In genomic region chr13:35995696-35996426, GRCm38 (mm10) we compare ENCODE assay signal across 18 mouse cellular contexts. TPM values are rescaled to one million over a fixed set of nuclear protein-coding genes. Genes with fewer than 3 reads are reported as not detected.
DNase-seq lines count a peak whose midpoint lies in the region; ATAC-seq and TF ChIP-seq lines count a peak whose summit lies in the region.
"Had no signal": no experiment of that assay in that cellular context is flagged by ENCODE, and none has a peak within 500 bp of the region (broad histone marks: within the 10 kb centered on the region; RNA-seq: fewer than 3 reads in every experiment).

No protein-coding gene starts in this region.

- no peak; the same call in 1 of the 2 replicates for ATAC-seq in heart, embryonic 11.5 days (replicated peaks; ENCODE audit: insufficient number of reproducible peaks, low FRiP score, low TSS enrichment)
- peak; percentile 72 for ATAC-seq in liver, embryonic 12.5 days
- ATAC-seq in intestine, postnatal 0 days = no peak

- no peak overlapping the region for H3K9ac ChIP-seq in heart, embryonic 11.5 days (ENCODE audit: low read depth, low read length)
- H3K9ac ChIP-seq in liver, adult 2 months (ENCODE audit: low read depth, low read length) = no peak overlapping the region
- no peak overlapping the region for H3K9ac ChIP-seq in liver, embryonic 12.5 days
- H3K9ac ChIP-seq in intestine, postnatal 0 days (ENCODE audit: low read depth, low read length) = no peak overlapping the region
- H3K9ac ChIP-seq: embryonic facial prominence, embryonic 12.5 days; hindbrain, embryonic 15.5 days; neural tube, embryonic 15.5 days; stomach, embryonic 15.5 days had no signal

- no peaks in the 10 kb centered on the region; the same call in 1 of the 2 replicates for H3K79me2 ChIP-seq in liver, adult 2 months (ENCODE audit: control insufficient read depth, insufficient read depth, low read length)

- TF ChIP-seq POLR2A in liver, adult 2 months (IDR thresholded peaks at IDR 0.05; ENCODE audit: extremely low read depth, insufficient read depth, low read length) = no peak

- H3K27me3 ChIP-seq in heart, embryonic 11.5 days (ENCODE audit: control insufficient read depth, insufficient read depth, low read length) = no peaks in the 10 kb centered on the region
- H3K27me3 ChIP-seq in liver, adult 2 months (ENCODE audit: control insufficient read depth, insufficient read depth, low read length) = no peaks in the 10 kb centered on the region
- H3K27me3 ChIP-seq in liver, embryonic 12.5 days (replicated peaks) = no peaks in the 10 kb centered on the region
- H3K27me3 ChIP-seq in intestine, postnatal 0 days (replicated peaks; ENCODE audit: control insufficient read depth, insufficient read depth, low read length) = no peaks in the 10 kb centered on the region
- H3K27me3 ChIP-seq: embryonic facial prominence, embryonic 12.5 days; hindbrain, embryonic 15.5 days; neural tube, embryonic 15.5 days; stomach, embryonic 15.5 days had no signal

- no peaks in the 10 kb centered on the region for H3K36me3 ChIP-seq in heart, embryonic 11.5 days (ENCODE audit: control insufficient read depth, insufficient read depth, low read length)
- H3K36me3 ChIP-seq in liver, adult 2 months (ENCODE audit: control insufficient read depth, insufficient read depth, low read length) = no peaks in the 10 kb centered on the region
- H3K36me3 ChIP-seq in liver, embryonic 12.5 days = no peaks in the 10 kb centered on the region
- H3K36me3 ChIP-seq in intestine, postnatal 0 days (ENCODE audit: control insufficient read depth, insufficient read depth) = no peaks in the 10 kb centered on the region
- H3K36me3 ChIP-seq: embryonic facial prominence, embryonic 12.5 days; hindbrain, embryonic 15.5 days; neural tube, embryonic 15.5 days; stomach, embryonic 15.5 days had no signal

- no peak overlapping the region for H3K4me2 ChIP-seq in heart, embryonic 11.5 days
- 0 out of 2 replicates have a peak overlapping the region, but pooled peaks have one; percentile 3 for H3K4me2 ChIP-seq in liver, embryonic 12.5 days
- H3K4me2 ChIP-seq in intestine, postnatal 0 days (replicated peaks; ENCODE audit: low read depth) = no peak overlapping the region
- H3K4me2 ChIP-seq: embryonic facial prominence, embryonic 12.5 days; hindbrain, embryonic 15.5 days; neural tube, embryonic 15.5 days; stomach, embryonic 15.5 days had no signal

- 53% methylated on average over 2 of the region's 2 CpGs for WGBS in heart, embryonic 11.5 days (ENCODE audit: insufficient replicate concordance)
- WGBS in liver, adult 2 months = 89% methylated on average over 2 of the region's 2 CpGs
- 78% methylated on average over 2 of the region's 2 CpGs for WGBS in liver, embryonic 12.5 days (ENCODE audit: insufficient replicate concordance)
- WGBS in intestine, postnatal 0 days = 75% methylated on average over 2 of the region's 2 CpGs

- no peak overlapping the region for H3K4me3 ChIP-seq in heart, embryonic 11.5 days (ENCODE audit: low read depth, low read length)
- no peak overlapping the region for H3K4me3 ChIP-seq in liver, adult 2 months (ENCODE audit: insufficient read depth, low read depth, low read length)
- no peak overlapping the region for H3K4me3 ChIP-seq in liver, embryonic 12.5 days
- H3K4me3 ChIP-seq in intestine, postnatal 0 days (ENCODE audit: low read depth, low read length) = no peak overlapping the region
- H3K4me3 ChIP-seq: embryonic facial prominence, embryonic 12.5 days; hindbrain, embryonic 15.5 days; neural tube, embryonic 15.5 days; stomach, embryonic 15.5 days had no signal

- H3K9me3 ChIP-seq in heart, embryonic 11.5 days (replicated peaks; ENCODE audit: control insufficient read depth, low read length) = no peaks in the 10 kb centered on the region
- no peaks in the 10 kb centered on the region for H3K9me3 ChIP-seq in liver, embryonic 12.5 days (replicated peaks)
- no peaks in the 10 kb centered on the region for H3K9me3 ChIP-seq in intestine, postnatal 0 days (ENCODE audit: control insufficient read depth)
- H3K9me3 ChIP-seq: embryonic facial prominence, embryonic 12.5 days; G1E; hindbrain, embryonic 15.5 days; neural tube, embryonic 15.5 days; stomach, embryonic 15.5 days had no signal

- DNase-seq in heart, postnatal 14 days = no peak
- no peak for DNase-seq in liver, adult 2 months (ENCODE audit: extremely low read depth, low read depth, low spot score)
- DNase-seq in liver = no peak
- DNase-seq in adrenal gland, postnatal 36 days = peak; percentile 35 to 41
- DNase-seq: cerebellum, adult 11 months; cerebellum, postnatal 36 days; kidney, adult 18-20 months; kidney, postnatal 14 days; lung, adult 18-20 months had no signal

- peak overlapping the region; percentile 78 for H3K27ac ChIP-seq in heart, embryonic 11.5 days (ENCODE audit: low read depth, low read length)
- H3K27ac ChIP-seq in liver, adult 2 months (replicated peaks; ENCODE audit: insufficient read depth, low read depth, low read length) = peak overlapping the region; percentile 33; the same call in 1 of the 2 replicates
- H3K27ac ChIP-seq in liver, embryonic 12.5 days = no peak overlapping the region
- no peak overlapping the region for H3K27ac ChIP-seq in intestine, postnatal 0 days (ENCODE audit: low read depth, low read length)
- H3K27ac ChIP-seq: embryonic facial prominence, embryonic 12.5 days; hindbrain, embryonic 15.5 days; neural tube, embryonic 15.5 days; stomach, embryonic 15.5 days had no signal

- TF ChIP-seq CTCF in liver, adult 2 months (IDR thresholded peaks at IDR 0.05; ENCODE audit: low read depth, low read length) = no peak
- no peak for TF ChIP-seq CTCF in intestine, postnatal 0 days (IDR thresholded peaks at IDR 0.05; ENCODE audit: low read depth)

- intact Hi-C loops in heart, postnatal 14 days (cut with DNase I) = no loop called here

- H3K4me1 ChIP-seq in heart, embryonic 11.5 days (ENCODE audit: control insufficient read depth, insufficient read depth, low read length) = peaks cover 33% of the 10 kb centered on the region
- H3K4me1 ChIP-seq in liver, adult 2 months (ENCODE audit: control insufficient read depth, insufficient read depth, low read length) = peaks cover 9% of the 10 kb centered on the region
- H3K4me1 ChIP-seq in liver, embryonic 12.5 days = peaks cover 25% of the 10 kb centered on the region
- H3K4me1 ChIP-seq in intestine, postnatal 0 days (replicated peaks; ENCODE audit: control insufficient read depth, insufficient read depth, low read length) = no peaks in the 10 kb centered on the region
- H3K4me1 ChIP-seq: embryonic facial prominence, embryonic 12.5 days; hindbrain, embryonic 15.5 days had no signal

RNA-seq across cellular contexts. Expression of gene Ppp1r3g, which starts 37.2 kb away (rescaled TPM):
- polyA plus RNA-seq in heart, embryonic 11.5 days (2014; fragmentation: Nextera tagmentation; extraction: Ambion mirVana) = 4.4 and 4.7 TPM in 2 replicates
- under 1 TPM; 0.37 to 0.38 TPM for total RNA-seq in heart, postnatal 14 days (2021)
- total RNA-seq in liver, adult 2 months (2014; rRNA removed) = 4.7 and 7.6 TPM in 2 replicates
- polyA plus RNA-seq in liver, adult 2 months (2012; rRNA removed) = 0.22 TPM in 1 of 2 replicates, not detected in the other
- 1 to 10 TPM in 1 of 2 experiments, under 1 TPM in 1; 0.79 to 3.7 TPM for total RNA-seq in adrenal gland, postnatal 36 days (2021)
- 0.30 and 0.37 TPM in 2 replicates for polyA plus RNA-seq in liver, embryonic 12.5 days (2016; fragmentation: Nextera tagmentation; extraction: Ambion mirVana)
- 0.38 and 0.51 TPM in 2 replicates for polyA plus RNA-seq in intestine, postnatal 0 days (2015; fragmentation: Nextera tagmentation; extraction: Ambion mirVana)
- total RNA-seq: megakaryocyte-erythroid progenitor cell, adult 5-6 weeks had no signal

Comparison
In these comparisons a context has a peak if more than half of its experiments do, and no peak if none do; other contexts are left out.
1. H3K27ac ChIP-seq: peak in heart, embryonic 11.5 days (single experiment) and liver, adult 2 months (single experiment); none in liver, embryonic 12.5 days (single experiment) and intestine, postnatal 0 days (single experiment).
2. DNase-seq: peak in adrenal gland, postnatal 36 days (2 of 2); none in heart, postnatal 14 days (0 of 2), liver, adult 2 months (single experiment) and liver (single experiment).